Mouse (Mus musculus) E14TG2a.4 (cell line): Measurements from ENCODE around the gene Klf3.
A peak's percentile ranks its signal among the peaks of the same experiment; 100 is the strongest.

Experiments
- CTCF ChIP-seq: conservative IDR thresholded peaks from 2 replicates; pipeline ENCODE4 v1.5.1; 2014; ENCODE audit warnings: low read length
- POU5F1 ChIP-seq: IDR thresholded peaks from 2 replicates; pipeline ENCODE4 v1.6.1; 2014; ENCODE audit warnings: low read length, borderline replicate concordance

- TF ChIP-seq CTCF (peak; percentile 61), POU5F1 (no peak)
Measured at GRCm38 (mm10) chr5:64866331-64867050, 63.3 kb downstream of the Klf3 start.
